Mouse (Mus musculus): ENCODE results near the gene Kcnc2. TPM values are rescaled to one million over a fixed set of nuclear protein-coding genes. Genes with fewer than 3 reads are reported as not detected.

The Kcnc2 gene
- polyA plus RNA-seq, 1 experiment from 2014 or later: 0.96 TPM

DNA sequence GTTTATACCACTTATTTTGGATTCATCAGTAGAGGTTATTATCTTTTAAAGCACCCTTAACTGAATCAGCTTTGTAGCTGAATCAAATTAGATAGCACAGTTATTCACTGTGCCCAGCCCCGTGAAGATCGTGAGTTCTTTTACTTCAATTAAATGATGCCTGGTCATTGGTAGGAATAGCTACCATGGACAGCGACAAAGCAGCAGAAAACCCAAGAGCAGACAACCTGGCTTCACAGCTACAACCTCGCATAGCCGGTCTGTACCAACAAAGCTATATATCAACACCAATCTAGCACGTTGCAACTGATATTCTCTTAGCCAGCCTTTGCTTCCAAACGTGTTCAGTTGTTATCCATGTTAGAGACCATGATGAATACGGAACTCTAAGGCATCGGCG is 152.4 kb downstream of the Kcnc2 start:
- 54% methylated on average over 10 of the region's 10 CpGs for WGBS (ENCODE audit: insufficient replicate concordance)

GRCm38 (mm10) chr10:112436950-112437349 is 166.0 kb downstream of the Kcnc2 start:
- Histone ChIP-seq H3K27ac (ENCODE audit: low read depth, low read length) (no peak overlapping the region), H3K4me2 (no peak overlapping the region), H3K36me3 (ENCODE audit: control insufficient read depth, insufficient read depth, low read length) (no peaks in the 10 kb centered on the region), H3K9ac (ENCODE audit: low read depth, low read length) (no peak overlapping the region), H3K9me3 (replicated peaks; ENCODE audit: control insufficient read depth, low read length) (no peaks in the 10 kb centered on the region), H3K27me3 (ENCODE audit: control insufficient read depth, insufficient read depth, low read length) (no peaks in the 10 kb centered on the region), H3K4me1 (ENCODE audit: control insufficient read depth, insufficient read depth, low read length) (no peaks in the 10 kb centered on the region), H3K4me3 (ENCODE audit: low read depth, low read length) (no peak overlapping the region)
- ATAC-seq (replicated peaks; ENCODE audit: insufficient number of reproducible peaks, low FRiP score, low TSS enrichment): no peak
- WGBS (ENCODE audit: insufficient replicate concordance): 68% methylated on average over 2 of the region's 2 CpGs

More for the DNA sequence above, 152.4 kb downstream of the Kcnc2 start:
- H3K4me1 ChIP-seq (ENCODE audit: control insufficient read depth, insufficient read depth, low read length): no peaks in the 10 kb centered on the region
- no peak overlapping the region for H3K4me3 ChIP-seq (ENCODE audit: low read depth, low read length)
- no peak overlapping the region for H3K27ac ChIP-seq (ENCODE audit: low read depth, low read length)
- no peaks in the 10 kb centered on the region for H3K36me3 ChIP-seq (ENCODE audit: control insufficient read depth, insufficient read depth, low read length)
- no peak overlapping the region for H3K4me2 ChIP-seq
- H3K9me3 ChIP-seq (replicated peaks; ENCODE audit: control insufficient read depth, low read length): no peaks in the 10 kb centered on the region
- ATAC-seq (replicated peaks; ENCODE audit: insufficient number of reproducible peaks, low FRiP score, low TSS enrichment): no peak
- no peak overlapping the region for H3K9ac ChIP-seq (ENCODE audit: low read depth, low read length)
- no peaks in the 10 kb centered on the region for H3K27me3 ChIP-seq (ENCODE audit: control insufficient read depth, insufficient read depth, low read length)

- no peaks in the 10 kb centered on the region for H3K9me3 ChIP-seq (replicated peaks; ENCODE audit: control insufficient read depth, low read length)
- H3K4me1 ChIP-seq (ENCODE audit: control insufficient read depth, insufficient read depth, low read length): no peaks in the 10 kb centered on the region
- no peak overlapping the region for H3K27ac ChIP-seq (ENCODE audit: low read depth, low read length)
- WGBS (ENCODE audit: insufficient replicate concordance): 56% methylated on average over 4 of the region's 4 CpGs
- H3K4me3 ChIP-seq (ENCODE audit: low read depth, low read length): no peak overlapping the region
- ATAC-seq (replicated peaks; ENCODE audit: insufficient number of reproducible peaks, low FRiP score, low TSS enrichment): no peak
- no peaks in the 10 kb centered on the region for H3K36me3 ChIP-seq (ENCODE audit: control insufficient read depth, insufficient read depth, low read length)
- no peaks in the 10 kb centered on the region for H3K27me3 ChIP-seq (ENCODE audit: control insufficient read depth, insufficient read depth, low read length)
- H3K9ac ChIP-seq (ENCODE audit: low read depth, low read length): no peak overlapping the region
- H3K4me2 ChIP-seq: no peak overlapping the region
Measured at GRCm38 (mm10) chr10:112444640-112445039, 173.7 kb downstream of the Kcnc2 start.

- Histone ChIP-seq H3K4me2 (no peak overlapping the region), H3K4me1 (ENCODE audit: control insufficient read depth, insufficient read depth, low read length) (no peaks in the 10 kb centered on the region), H3K4me3 (ENCODE audit: low read depth, low read length) (no peak overlapping the region), H3K27ac (ENCODE audit: low read depth, low read length) (no peak overlapping the region), H3K9ac (ENCODE audit: low read depth, low read length) (no peak overlapping the region), H3K36me3 (ENCODE audit: control insufficient read depth, insufficient read depth, low read length) (no peaks in the 10 kb centered on the region), H3K9me3 (replicated peaks; ENCODE audit: control insufficient read depth, low read length) (no peaks in the 10 kb centered on the region), H3K27me3 (ENCODE audit: control insufficient read depth, insufficient read depth, low read length) (no peaks in the 10 kb centered on the region)
- WGBS (ENCODE audit: insufficient replicate concordance): 76% methylated on average over 5 of the region's 5 CpGs
- ATAC-seq (replicated peaks; ENCODE audit: insufficient number of reproducible peaks, low FRiP score, low TSS enrichment): no peak
Measured at GRCm38 (mm10) chr10:112450910-112451309, 180.0 kb downstream of the Kcnc2 start.

DNA sequence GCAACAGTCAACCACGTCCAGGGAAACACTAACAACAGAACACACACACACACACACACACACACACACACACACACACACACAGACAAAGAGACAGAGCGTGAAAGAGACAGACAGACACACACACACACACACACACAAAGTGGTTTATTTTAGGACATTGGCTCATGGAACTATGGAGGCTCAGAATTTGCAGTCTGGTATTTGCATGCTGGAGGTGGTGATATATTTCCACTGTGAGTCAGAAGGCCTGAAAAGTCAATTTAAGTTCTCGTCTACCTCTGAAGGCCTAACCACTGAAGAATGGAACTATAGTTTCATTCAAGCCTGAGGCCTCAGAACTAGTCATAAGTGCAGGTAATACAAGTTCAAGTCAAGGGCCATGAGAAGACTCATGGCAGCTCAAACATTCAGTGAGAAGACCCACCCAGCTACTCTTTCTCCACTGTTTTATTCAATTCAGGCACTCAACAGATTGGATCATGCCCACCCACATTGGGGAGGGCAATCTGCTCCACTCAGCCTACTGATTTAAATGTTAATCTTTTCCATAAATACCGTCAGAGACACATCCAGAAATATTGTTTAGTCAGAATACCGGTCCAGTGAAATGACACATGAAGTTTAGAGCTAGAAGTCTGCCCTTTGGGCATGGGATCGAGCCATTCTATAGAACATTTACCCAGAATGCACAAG is 197.9 kb downstream of the Kcnc2 start:
- WGBS (ENCODE audit: insufficient replicate concordance): 84% methylated on average over 6 of the region's 6 CpGs

GRCm38 (mm10) chr10:112474122-112474810 is 203.3 kb downstream of the Kcnc2 start:
- no peaks in the 10 kb centered on the region for H3K27me3 ChIP-seq (ENCODE audit: control insufficient read depth, insufficient read depth, low read length)
- H3K4me1 ChIP-seq (ENCODE audit: control insufficient read depth, insufficient read depth, low read length): no peaks in the 10 kb centered on the region
- no peak for ATAC-seq (replicated peaks; ENCODE audit: insufficient number of reproducible peaks, low FRiP score, low TSS enrichment)
- H3K27ac ChIP-seq (ENCODE audit: low read depth, low read length): no peak overlapping the region
- no peaks in the 10 kb centered on the region for H3K9me3 ChIP-seq (replicated peaks; ENCODE audit: control insufficient read depth, low read length)
- no peak overlapping the region for H3K4me3 ChIP-seq (ENCODE audit: low read depth, low read length)
- no peak overlapping the region for H3K4me2 ChIP-seq
- no peaks in the 10 kb centered on the region for H3K36me3 ChIP-seq (ENCODE audit: control insufficient read depth, insufficient read depth, low read length)
- H3K9ac ChIP-seq (ENCODE audit: low read depth, low read length): no peak overlapping the region
- 76% methylated on average over 6 of the region's 6 CpGs for WGBS (ENCODE audit: insufficient replicate concordance)

More for the DNA sequence above, 197.9 kb downstream of the Kcnc2 start:
- ATAC-seq (replicated peaks; ENCODE audit: insufficient number of reproducible peaks, low FRiP score, low TSS enrichment): no peak
- no peak overlapping the region for H3K27ac ChIP-seq (ENCODE audit: low read depth, low read length)
- no peak overlapping the region for H3K4me3 ChIP-seq (ENCODE audit: low read depth, low read length)
- no peak overlapping the region for H3K4me2 ChIP-seq
- no peak overlapping the region for H3K9ac ChIP-seq (ENCODE audit: low read depth, low read length)
- no peaks in the 10 kb centered on the region for H3K4me1 ChIP-seq (ENCODE audit: control insufficient read depth, insufficient read depth, low read length)
- H3K27me3 ChIP-seq (ENCODE audit: control insufficient read depth, insufficient read depth, low read length): no peaks in the 10 kb centered on the region
- H3K9me3 ChIP-seq (replicated peaks; ENCODE audit: control insufficient read depth, low read length): no peaks in the 10 kb centered on the region
- H3K36me3 ChIP-seq (ENCODE audit: control insufficient read depth, insufficient read depth, low read length): no peaks in the 10 kb centered on the region

DNA sequence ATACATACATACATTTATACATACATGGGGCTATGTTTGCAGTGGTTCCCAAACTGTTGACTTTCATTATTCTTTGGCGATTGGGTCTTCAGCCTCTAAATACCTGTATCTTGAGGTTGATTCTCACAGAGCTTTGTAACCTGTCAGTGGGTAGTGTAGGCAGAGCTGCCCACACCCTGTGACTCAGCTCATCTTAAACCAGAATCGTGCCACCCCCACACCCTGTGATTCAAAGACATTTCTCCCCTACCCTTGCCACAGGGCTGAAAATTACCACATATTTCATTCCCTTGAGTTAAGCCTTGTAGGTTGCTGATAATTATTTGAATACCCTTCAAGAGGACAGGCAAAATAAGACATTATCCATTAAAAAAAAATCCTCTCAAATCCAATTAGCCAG is 210.5 kb downstream of the Kcnc2 start:
- Histone ChIP-seq H3K36me3 (ENCODE audit: control insufficient read depth, insufficient read depth, low read length) (no peaks in the 10 kb centered on the region), H3K4me2 (no peak overlapping the region), H3K9ac (ENCODE audit: low read depth, low read length) (no peak overlapping the region), H3K27ac (ENCODE audit: low read depth, low read length) (no peak overlapping the region), H3K9me3 (replicated peaks; ENCODE audit: control insufficient read depth, low read length) (no peaks in the 10 kb centered on the region), H3K4me3 (ENCODE audit: low read depth, low read length) (no peak overlapping the region), H3K27me3 (ENCODE audit: control insufficient read depth, insufficient read depth, low read length) (no peaks in the 10 kb centered on the region), H3K4me1 (ENCODE audit: control insufficient read depth, insufficient read depth, low read length) (no peaks in the 10 kb centered on the region)
- WGBS (ENCODE audit: insufficient replicate concordance): 76% methylated on average over 2 of the region's 2 CpGs
- ATAC-seq (replicated peaks; ENCODE audit: insufficient number of reproducible peaks, low FRiP score, low TSS enrichment): no peak

- 64% methylated on average over 9 of the region's 9 CpGs for whole genome bisulfite sequencing (ENCODE audit: insufficient replicate concordance)
- no peak for ATAC-seq (replicated peaks; ENCODE audit: insufficient number of reproducible peaks, low FRiP score, low TSS enrichment)
Measured at GRCm38 (mm10) chr10:112481921-112482607, 211.1 kb downstream of the Kcnc2 start.

More at GRCm38 (mm10) chr10:112481921-112482607, 211.1 kb downstream of the Kcnc2 start:
- H3K4me1 ChIP-seq (ENCODE audit: control insufficient read depth, insufficient read depth, low read length): no peaks in the 10 kb centered on the region
- H3K36me3 ChIP-seq (ENCODE audit: control insufficient read depth, insufficient read depth, low read length): no peaks in the 10 kb centered on the region
- no peak overlapping the region for H3K27ac ChIP-seq (ENCODE audit: low read depth, low read length)
- no peak overlapping the region for H3K4me3 ChIP-seq (ENCODE audit: low read depth, low read length)
- H3K9ac ChIP-seq (ENCODE audit: low read depth, low read length): no peak overlapping the region
- H3K9me3 ChIP-seq (replicated peaks; ENCODE audit: control insufficient read depth, low read length): no peaks in the 10 kb centered on the region
- no peak overlapping the region for H3K4me2 ChIP-seq
- no peaks in the 10 kb centered on the region for H3K27me3 ChIP-seq (ENCODE audit: control insufficient read depth, insufficient read depth, low read length)

All from heart, embryonic 11.5 days (tissue).